Mouse (Mus musculus) lung, adult 2 months (tissue): ENCODE data around the gene Pcdh7.

Source experiments
- CTCF ChIP-seq: fragments of 200-500 bp; IDR thresholded peaks from 2 replicates; pipeline ENCODE4 v1.5.1; 2011; ENCODE audit warnings: mild to moderate bottlenecking, low read length, control low read depth; ENCODE audit not compliant: insufficient read depth
- POLR2A ChIP-seq: fragments of 200-500 bp; IDR thresholded peaks from 2 replicates; pipeline ENCODE4 v1.6.1; 2011; ENCODE audit warnings: low read depth, mild to moderate bottlenecking, control low read depth, low read length, borderline replicate concordance; ENCODE audit errors: extremely low read depth

- TF ChIP-seq POLR2A: no peak
- TF ChIP-seq CTCF: no peak
Observed at GRCm38 (mm10) chr5:58172218-58172617, 454.5 kb downstream of the Pcdh7 start.
